Mouse (Mus musculus) limb, embryonic 13.5 days (tissue): ENCODE measurements at regions not wholly inside any gene's neighbourhood (a gene's known extent, or its start where the extent isn't known, plus 50 kb on each side); places are given as distances from the start of the nearest gene placed in this dataset.

ENCODE experiments used
- ATAC-seq: fragments of 200-750 bp; cut with Nextera tagmentation; 2 replicates; pipeline ENCODE4 v1.8.0; 2017; ENCODE audit warnings: low read depth, moderate number of reproducible peaks, moderate TSS enrichment; ENCODE audit not compliant: low FRiP score
- H3K27ac ChIP-seq: fragments of 300-500 bp; sonication (generic); 2 replicates; pipeline ENCODE4 v1.5.1; 2015; ENCODE audit warnings: inconsistent platforms, mild to moderate bottlenecking, moderate library complexity
- H3K27me3 ChIP-seq: fragments of 300-500 bp; sonication (generic); 2 replicates; pipeline ENCODE4 v1.6.1; 2015; ENCODE audit warnings: mild to moderate bottlenecking, inconsistent platforms
- H3K36me3 ChIP-seq: fragments of 300-500 bp; sonication (generic); 2 replicates; pipeline ENCODE4 v1.6.1; 2015; ENCODE audit warnings: inconsistent platforms, mild to moderate bottlenecking, moderate library complexity
- H3K4me1 ChIP-seq: fragments of 300-500 bp; sonication (generic); 2 replicates; pipeline ENCODE4 v1.6.1; 2015; ENCODE audit warnings: inconsistent platforms
- H3K4me2 ChIP-seq: fragments of 300-500 bp; sonication (generic); replicated peaks from 2 replicates; pipeline ENCODE4 v1.6.1; 2015; ENCODE audit warnings: inconsistent platforms, mild to moderate bottlenecking, moderate library complexity
- H3K4me3 ChIP-seq: fragments of 300-500 bp; sonication (generic); 2 replicates; pipeline ENCODE4 v1.5.1; 2015; ENCODE audit warnings: moderate library complexity, mild to moderate bottlenecking, inconsistent platforms
- H3K9ac ChIP-seq: fragments of 300-500 bp; sonication (generic); 2 replicates; pipeline ENCODE4 v1.6.1; 2015; ENCODE audit warnings: mild to moderate bottlenecking, inconsistent platforms
- H3K9me3 ChIP-seq: fragments of 300-500 bp; sonication (generic); 2 replicates; pipeline ENCODE4 v1.6.1; 2016; ENCODE audit warnings: inconsistent platforms
- WGBS: fragments of 180-500 bp; shearing (Covaris S2); methylation state at CpG from one replicate; pipeline ENCODE4 v1.1.7; 2015; 5-methylcytosine and 5-hydroxymethylcytosine counted together

DNA sequence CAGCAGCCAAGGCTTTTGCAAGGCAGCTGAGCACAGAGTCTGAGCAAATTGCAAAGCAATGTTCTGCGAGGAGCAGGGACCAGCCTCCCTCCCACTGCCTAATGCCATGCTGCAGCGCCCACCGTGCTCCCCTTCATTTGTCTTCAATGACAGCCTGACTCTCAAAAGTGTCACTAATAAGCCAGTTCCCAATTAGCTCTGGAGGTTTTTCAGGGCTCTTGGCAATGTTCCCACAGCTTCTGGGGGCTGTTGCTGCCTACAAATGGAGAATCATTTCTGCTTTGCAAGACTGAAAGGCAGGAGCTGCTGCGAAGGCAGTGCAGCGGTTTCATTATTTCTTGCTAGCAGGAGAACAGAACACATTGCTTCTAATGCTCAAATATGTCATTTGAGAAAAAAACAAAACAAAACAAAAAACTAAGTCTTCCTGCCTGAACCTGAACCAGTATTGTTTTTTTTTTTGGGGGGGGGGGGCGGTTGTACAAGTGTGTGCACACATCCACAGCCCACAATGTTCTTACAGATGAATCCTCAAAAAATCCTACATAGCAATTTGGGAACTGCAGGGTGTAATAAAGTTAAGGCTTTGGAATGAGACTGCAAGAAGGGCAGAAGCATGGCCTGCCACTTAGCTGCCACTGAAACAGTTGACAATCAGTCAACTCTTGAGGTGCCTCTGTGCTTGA is 283.5 kb upstream of the Emcn start:
- Histone ChIP-seq H3K4me1 (no peaks in the 10 kb centered on the region), H3K27ac (no peak overlapping the region), H3K4me3 (no peak overlapping the region), H3K27me3 (no peaks in the 10 kb centered on the region), H3K9me3 (no peaks in the 10 kb centered on the region), H3K4me2 (0 out of 2 replicates have a peak overlapping the region, but pooled peaks have one; percentile 19), H3K9ac (no peak overlapping the region), H3K36me3 (no peaks in the 10 kb centered on the region)
- 55% methylated on average over 6 of the region's 6 CpGs for WGBS
- no peak for ATAC-seq

DNA sequence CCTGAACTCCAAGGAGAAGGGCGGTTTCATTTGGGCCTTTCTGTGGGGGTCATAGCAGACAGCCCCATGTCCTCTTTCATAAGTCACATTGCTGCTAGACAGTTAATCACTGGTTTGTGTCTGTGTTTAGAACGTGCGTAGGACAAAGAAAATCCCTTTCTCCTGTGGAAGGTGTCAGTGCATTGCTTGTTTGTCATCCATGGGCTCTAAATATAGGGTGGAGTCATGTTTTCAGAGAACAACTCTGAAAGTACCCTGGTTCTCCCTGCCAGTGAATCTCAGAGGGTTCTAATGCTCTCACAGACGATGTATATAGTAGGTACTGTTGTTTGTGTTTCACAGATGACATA is 283.0 kb upstream of the Emcn start:
- Histone ChIP-seq H3K27me3 (no peaks in the 10 kb centered on the region), H3K27ac (no peak overlapping the region), H3K4me3 (no peak overlapping the region), H3K4me2 (no peak overlapping the region), H3K4me1 (no peaks in the 10 kb centered on the region), H3K9ac (no peak overlapping the region), H3K9me3 (no peaks in the 10 kb centered on the region), H3K36me3 (no peaks in the 10 kb centered on the region)
- no peak for ATAC-seq
- 84% methylated on average over 4 of the region's 4 CpGs for WGBS

DNA sequence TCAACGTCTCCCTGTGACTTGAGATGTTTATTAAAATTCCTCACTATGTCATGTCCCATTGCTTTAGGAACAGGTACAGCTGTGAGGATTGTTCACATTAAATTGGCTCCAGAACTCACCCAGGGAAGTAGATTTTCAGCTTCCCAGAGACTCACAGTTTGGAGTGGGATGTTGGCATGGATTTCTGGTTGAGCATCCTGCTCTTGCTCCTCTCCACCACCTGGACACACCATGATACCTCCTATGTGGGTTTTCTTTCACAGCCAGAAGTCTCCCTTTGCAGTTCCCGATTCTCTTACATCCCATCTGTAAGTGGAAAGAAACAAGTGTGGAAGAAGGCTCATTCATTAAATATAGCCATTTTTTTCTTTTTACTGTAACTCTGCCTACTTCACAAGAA is 278.8 kb upstream of the Emcn start:
- H3K4me3 ChIP-seq: no peak overlapping the region
- ATAC-seq: no peak
- 70% methylated on average over 2 of the region's 2 CpGs for WGBS
- no peak overlapping the region for H3K4me2 ChIP-seq
- H3K27ac ChIP-seq: no peak overlapping the region
- no peaks in the 10 kb centered on the region for H3K9me3 ChIP-seq
- no peaks in the 10 kb centered on the region for H3K4me1 ChIP-seq
- no peaks in the 10 kb centered on the region for H3K36me3 ChIP-seq
- H3K27me3 ChIP-seq: no peaks in the 10 kb centered on the region
- no peak overlapping the region for H3K9ac ChIP-seq

DNA sequence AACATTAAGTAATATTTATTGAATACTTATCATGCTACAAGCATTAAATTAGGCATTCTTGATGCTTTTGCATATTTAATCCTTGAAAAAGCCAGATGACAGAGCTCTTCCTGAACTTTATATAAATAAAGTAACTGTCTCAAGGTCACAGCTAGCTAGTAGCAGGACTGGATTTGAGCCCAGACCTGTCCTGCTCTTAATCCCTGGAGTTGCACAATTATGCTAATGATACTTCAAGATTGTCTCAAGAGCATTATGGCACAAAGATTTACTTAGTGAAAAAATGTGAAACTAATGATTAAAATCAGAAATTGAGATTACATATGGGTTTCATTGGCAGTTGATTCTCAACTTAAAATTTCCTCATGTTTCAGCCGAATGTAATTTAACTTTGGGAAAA is 273.5 kb upstream of the Emcn start:
- H3K36me3 ChIP-seq: no peaks in the 10 kb centered on the region
- WGBS: 73% methylated on average over 1 of the region's 1 CpGs

DNA sequence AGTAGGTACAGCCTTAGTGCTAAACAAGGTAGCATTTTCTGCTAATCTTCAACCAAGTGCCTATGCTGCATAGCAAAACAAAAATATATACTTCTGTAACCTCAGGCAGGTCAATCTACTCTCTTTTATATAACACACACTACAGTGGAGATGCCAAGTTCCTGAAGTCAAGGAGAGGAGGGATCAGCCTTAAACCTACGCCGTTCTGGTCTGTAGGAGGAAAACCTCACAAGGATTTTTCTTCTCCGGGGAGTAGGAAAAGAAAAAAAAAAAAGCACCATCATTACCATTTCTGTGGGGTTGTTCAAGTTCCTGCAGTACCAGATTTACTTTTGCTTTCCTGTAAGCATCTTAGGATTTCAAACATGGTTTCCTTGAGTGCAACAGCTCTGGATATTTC is 271.5 kb upstream of the Emcn start:
- no peaks in the 10 kb centered on the region for H3K27me3 ChIP-seq
- H3K9me3 ChIP-seq: no peaks in the 10 kb centered on the region
- no peak overlapping the region for H3K9ac ChIP-seq
- no peaks in the 10 kb centered on the region for H3K36me3 ChIP-seq
- H3K27ac ChIP-seq: no peak overlapping the region
- no peak for ATAC-seq
- no peaks in the 10 kb centered on the region for H3K4me1 ChIP-seq
- H3K4me3 ChIP-seq: no peak overlapping the region
- WGBS: 91% methylated on average over 3 of the region's 3 CpGs
- H3K4me2 ChIP-seq: no peak overlapping the region

More for the DNA sequence above, 273.5 kb upstream of the Emcn start:
- Histone ChIP-seq H3K4me1 (no peaks in the 10 kb centered on the region), H3K27ac (no peak overlapping the region), H3K4me2 (no peak overlapping the region), H3K4me3 (no peak overlapping the region), H3K9me3 (no peaks in the 10 kb centered on the region), H3K27me3 (no peaks in the 10 kb centered on the region), H3K9ac (no peak overlapping the region)
- ATAC-seq: no peak

DNA sequence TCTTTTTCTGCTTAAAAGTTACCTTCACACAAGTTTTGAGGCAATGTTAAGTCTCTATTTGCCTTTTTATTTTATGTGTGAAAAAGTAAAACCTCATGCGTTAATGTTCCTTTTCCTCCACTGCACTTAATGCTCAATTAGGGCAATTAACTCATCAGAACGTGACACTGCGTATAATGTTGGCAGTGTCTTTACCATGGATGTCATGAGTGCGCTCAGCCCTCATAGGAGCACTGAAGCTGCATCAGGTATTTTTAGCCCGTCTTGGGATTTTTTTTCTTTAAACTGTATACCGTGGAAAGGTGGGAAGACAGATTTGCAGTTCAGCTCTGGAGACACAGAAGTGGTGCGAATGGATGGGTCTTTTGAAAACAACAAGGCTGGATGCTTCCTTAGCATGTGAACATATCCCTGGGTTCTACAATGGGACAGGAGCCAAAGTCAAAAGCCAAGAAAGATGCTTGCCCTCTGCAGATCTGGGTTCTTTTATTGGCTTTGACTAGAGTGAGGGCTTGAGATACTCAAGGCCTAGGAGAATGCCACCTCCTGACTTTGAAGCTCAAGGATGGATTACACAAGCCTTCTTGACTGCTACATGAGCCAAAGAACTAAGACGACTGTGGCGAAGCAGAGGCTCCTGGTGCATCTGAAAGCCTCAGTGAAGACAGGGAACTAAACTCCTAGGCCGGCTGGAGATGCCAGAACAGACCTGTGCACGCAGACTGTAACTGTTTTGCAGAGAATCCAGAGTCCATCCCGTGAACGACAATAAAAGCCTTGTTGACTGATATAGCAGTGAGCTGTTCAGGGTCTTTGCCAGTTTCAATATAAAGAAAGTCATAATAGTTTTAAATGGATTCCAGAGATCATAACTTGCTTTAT is 262.9 kb upstream of the Emcn start:
- H3K27me3 ChIP-seq: no peaks in the 10 kb centered on the region
- H3K9me3 ChIP-seq: no peaks in the 10 kb centered on the region
- no peak overlapping the region for H3K4me2 ChIP-seq
- H3K36me3 ChIP-seq: no peaks in the 10 kb centered on the region
- no peak overlapping the region for H3K4me3 ChIP-seq
- H3K9ac ChIP-seq: no peak overlapping the region
- 75% methylated on average over 13 of the region's 13 CpGs for WGBS
- H3K27ac ChIP-seq: no peak overlapping the region
- no peaks in the 10 kb centered on the region for H3K4me1 ChIP-seq
- peak; percentile 64; the same call in 1 of the 2 replicates for ATAC-seq

DNA sequence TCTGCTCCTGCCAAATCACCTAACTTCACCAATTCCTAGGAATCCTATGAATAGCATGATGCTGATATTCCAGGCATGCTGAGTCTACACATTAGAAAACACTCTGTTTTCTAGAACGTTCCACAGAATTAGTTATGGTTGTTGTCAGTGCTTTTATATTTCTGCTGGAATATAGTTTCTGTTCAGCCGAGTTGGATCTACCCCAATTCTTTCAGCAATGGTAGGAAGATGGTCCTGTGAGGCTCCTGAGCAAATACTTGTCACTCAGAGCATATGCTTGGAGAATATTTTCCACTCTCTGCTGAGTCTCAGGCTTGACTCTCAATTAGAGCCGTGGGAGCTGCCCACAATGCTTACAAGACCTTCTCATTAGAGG is 262.3 kb upstream of the Emcn start:
- no peak overlapping the region for H3K9ac ChIP-seq
- 79% methylated on average over 3 of the region's 3 CpGs for WGBS
- no peak overlapping the region for H3K27ac ChIP-seq
- H3K36me3 ChIP-seq: no peaks in the 10 kb centered on the region
- H3K4me1 ChIP-seq: no peaks in the 10 kb centered on the region
- H3K4me3 ChIP-seq: no peak overlapping the region
- H3K9me3 ChIP-seq: no peaks in the 10 kb centered on the region
- ATAC-seq: no peak
- no peak overlapping the region for H3K4me2 ChIP-seq
- H3K27me3 ChIP-seq: no peaks in the 10 kb centered on the region

DNA sequence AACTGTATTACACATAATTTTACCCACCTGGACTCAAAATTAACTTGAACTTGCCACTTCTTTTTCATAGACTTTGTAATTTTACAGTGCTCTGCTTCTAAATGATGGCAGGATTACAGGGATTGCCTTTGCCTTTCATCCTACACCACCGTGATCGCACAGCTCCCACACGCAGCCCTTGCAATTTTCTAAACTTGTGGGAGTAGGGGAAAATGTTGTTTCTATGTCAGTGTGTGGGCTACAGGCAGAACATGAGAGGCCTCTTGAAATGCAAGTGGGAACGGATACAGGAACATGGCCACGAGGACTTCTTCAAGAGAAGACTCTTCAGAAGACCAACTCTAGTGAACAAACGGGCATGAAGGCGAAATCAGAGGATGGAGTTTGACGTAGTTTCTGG is 254.0 kb upstream of the Emcn start:
- H3K27me3 ChIP-seq: no peaks in the 10 kb centered on the region
- H3K9me3 ChIP-seq: no peaks in the 10 kb centered on the region
- H3K36me3 ChIP-seq: no peaks in the 10 kb centered on the region
- WGBS: 85% methylated on average over 8 of the region's 8 CpGs
- no peak overlapping the region for H3K4me3 ChIP-seq
- no peak overlapping the region for H3K27ac ChIP-seq
- no peak for ATAC-seq
- no peak overlapping the region for H3K4me2 ChIP-seq
- no peaks in the 10 kb centered on the region for H3K4me1 ChIP-seq
- H3K9ac ChIP-seq: no peak overlapping the region

DNA sequence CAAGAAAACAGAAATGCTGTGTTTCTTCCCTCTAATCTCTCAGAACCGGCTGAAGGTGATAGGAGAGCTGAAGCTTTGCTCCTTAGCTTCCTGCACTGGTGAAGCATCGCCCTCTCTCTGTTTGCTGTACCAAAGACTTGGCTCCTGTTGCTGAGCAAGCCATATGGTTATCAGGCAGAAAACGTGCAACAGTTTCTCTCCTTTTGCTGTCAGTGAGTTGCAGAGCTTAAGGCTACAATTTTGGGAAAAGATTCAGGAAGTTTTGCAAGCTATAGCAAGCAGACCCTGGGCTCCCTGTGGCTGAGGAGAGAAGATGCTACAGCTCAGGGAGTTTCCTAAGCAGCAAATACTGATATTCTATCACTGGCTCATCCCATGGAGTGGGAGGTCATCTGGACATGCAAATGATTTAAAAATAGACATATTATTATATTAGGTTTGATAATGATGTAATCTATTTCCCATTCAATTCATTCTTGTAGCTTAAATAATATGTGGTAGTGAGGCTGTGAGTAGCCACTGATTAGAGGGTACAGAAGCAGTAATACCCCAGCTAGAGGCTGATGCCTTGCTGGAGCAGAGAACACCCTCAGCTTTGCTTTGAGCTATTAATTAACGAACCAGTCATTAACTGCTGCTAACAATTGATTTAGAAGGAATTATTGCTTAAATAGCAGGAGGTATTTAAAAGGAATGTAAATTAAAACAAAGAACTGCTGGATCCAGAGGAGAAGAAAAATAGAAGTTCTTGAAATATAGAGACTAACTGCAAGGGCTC is 240.1 kb upstream of the Emcn start:
- Histone ChIP-seq H3K4me1 (no peaks in the 10 kb centered on the region), H3K9ac (no peak overlapping the region), H3K27me3 (no peaks in the 10 kb centered on the region), H3K27ac (no peak overlapping the region), H3K4me2 (no peak overlapping the region), H3K9me3 (no peaks in the 10 kb centered on the region), H3K4me3 (no peak overlapping the region), H3K36me3 (no peaks in the 10 kb centered on the region)
- WGBS: 57% methylated on average over 4 of the region's 4 CpGs
- no peak for ATAC-seq

DNA sequence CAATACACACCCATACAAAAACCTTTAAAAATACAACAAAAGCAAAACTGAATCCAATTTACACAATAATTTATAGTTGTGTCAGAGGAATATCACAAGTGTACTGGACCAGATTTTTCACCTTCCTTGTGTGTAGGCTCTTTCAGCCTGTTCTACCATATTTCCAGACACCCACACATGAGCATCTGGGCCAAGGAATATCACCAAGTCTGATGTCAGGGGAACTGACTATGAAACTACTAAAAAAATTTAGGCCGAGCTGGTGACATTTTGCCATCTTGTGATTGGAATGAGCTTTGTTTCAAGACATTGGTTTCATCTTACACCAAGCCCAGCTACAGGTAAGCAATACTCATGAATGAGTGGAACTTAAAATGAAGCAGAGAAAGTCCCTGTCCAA is 234.9 kb upstream of the Emcn start:
- no peaks in the 10 kb centered on the region for H3K36me3 ChIP-seq
- no peak overlapping the region for H3K4me3 ChIP-seq
- no peaks in the 10 kb centered on the region for H3K9me3 ChIP-seq
- no peaks in the 10 kb centered on the region for H3K27me3 ChIP-seq
- H3K4me1 ChIP-seq: no peaks in the 10 kb centered on the region
- no peak overlapping the region for H3K27ac ChIP-seq
- no peak for ATAC-seq
- 76% methylated on average over 1 of the region's 1 CpGs for WGBS
- H3K4me2 ChIP-seq: no peak overlapping the region
- H3K9ac ChIP-seq: no peak overlapping the region

DNA sequence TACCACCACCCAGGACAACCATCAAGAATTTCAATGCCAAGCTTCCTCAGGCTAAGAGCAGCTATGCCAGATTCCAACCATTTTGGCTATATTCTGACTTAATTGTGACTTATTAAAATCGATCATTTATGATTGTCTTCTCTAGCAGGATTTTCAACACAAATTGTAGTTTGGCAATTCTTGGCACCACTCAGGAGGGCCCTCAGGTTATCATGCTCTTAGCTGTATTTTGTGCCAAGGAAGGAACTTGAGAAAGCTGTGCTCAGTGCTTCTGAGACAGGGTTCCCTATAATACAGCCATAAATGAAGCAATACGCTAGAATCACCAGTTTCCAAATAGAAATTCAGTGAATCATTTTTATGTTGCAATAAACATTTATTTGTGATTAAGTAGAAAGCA is 232.7 kb upstream of the Emcn start:
- H3K9ac ChIP-seq: no peak overlapping the region
- ATAC-seq: no peak
- H3K36me3 ChIP-seq: no peaks in the 10 kb centered on the region
- H3K4me2 ChIP-seq: no peak overlapping the region
- no peaks in the 10 kb centered on the region for H3K27me3 ChIP-seq
- no peak overlapping the region for H3K4me3 ChIP-seq
- H3K4me1 ChIP-seq: no peaks in the 10 kb centered on the region
- H3K27ac ChIP-seq: no peak overlapping the region
- no peaks in the 10 kb centered on the region for H3K9me3 ChIP-seq
- WGBS: 80% methylated on average over 2 of the region's 2 CpGs

DNA sequence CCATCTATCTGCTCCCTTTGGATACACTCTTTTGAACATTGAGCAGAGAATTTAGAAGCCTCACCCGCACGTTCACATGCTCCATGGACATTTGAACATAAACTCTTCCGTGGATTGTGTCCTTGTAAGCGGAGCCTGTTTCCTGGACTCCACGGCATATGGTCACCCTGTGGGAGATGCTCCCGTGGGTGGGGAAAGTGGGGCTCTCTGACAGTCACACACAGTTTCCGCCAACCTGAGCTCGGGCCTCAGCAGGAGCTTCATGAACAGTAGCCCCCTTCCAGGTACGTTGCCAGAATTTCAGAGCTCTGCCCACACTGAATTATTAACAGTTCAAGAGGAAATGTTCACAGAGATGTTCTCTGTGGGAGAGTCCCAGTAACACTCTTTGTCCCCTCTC is 231.1 kb upstream of the Emcn start:
- Histone ChIP-seq H3K4me1 (no peaks in the 10 kb centered on the region), H3K9me3 (no peaks in the 10 kb centered on the region), H3K36me3 (no peaks in the 10 kb centered on the region), H3K27me3 (no peaks in the 10 kb centered on the region), H3K4me3 (no peak overlapping the region), H3K27ac (no peak overlapping the region), H3K9ac (no peak overlapping the region), H3K4me2 (no peak overlapping the region)
- no peak for ATAC-seq
- 93% methylated on average over 9 of the region's 9 CpGs for WGBS
